Mouse (Mus musculus) retina, embryonic 14.5 days (tissue): ENCODE data around the gene Rrm2.

Experiments used
- DNase-seq: peaks from one replicate; pipeline ENCODE4 v3.0.0-alpha.2; 2015; ENCODE audit warnings: low spot score

The Rrm2 gene

DNA sequence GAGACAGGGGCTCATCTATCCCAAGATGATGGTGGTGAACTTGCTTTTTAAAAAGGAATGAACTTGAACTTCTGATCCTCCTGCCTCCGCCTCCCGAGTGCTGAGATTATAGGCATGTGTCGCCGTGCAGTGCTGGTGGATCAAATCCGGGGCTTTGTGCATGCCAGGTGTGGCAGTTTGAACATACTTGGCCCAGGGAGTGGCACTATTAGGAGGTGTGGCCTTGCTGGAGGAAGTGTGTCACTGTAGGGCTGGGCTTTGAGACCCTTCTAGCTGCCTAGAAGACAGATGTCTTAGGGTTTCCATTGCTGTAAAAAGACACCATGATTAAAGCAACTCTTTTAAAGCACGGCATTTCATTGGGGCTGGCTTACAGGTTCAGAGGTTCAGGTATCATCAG lies 42.5 kb downstream of the Rrm2 start:
- no peak for DNase-seq

DNA sequence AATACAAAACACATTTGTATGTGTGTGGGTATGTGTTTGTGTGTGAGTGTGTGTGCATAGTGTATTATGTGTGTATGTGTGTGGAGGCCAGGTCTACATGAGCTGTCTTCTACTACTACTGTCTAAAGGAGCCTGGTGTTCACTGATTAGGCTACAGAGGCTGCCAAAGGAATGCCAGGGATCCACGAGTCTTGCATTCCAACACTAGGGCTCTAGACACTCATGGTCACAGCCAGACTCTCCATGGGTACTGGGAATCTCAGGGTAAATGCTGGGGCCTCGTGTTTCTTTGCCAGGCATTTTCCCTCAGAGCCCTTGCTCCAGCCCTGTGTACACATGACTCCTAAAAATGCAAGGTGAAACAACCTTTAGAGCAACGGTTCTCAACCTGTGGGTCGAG lies 45.6 kb downstream of the Rrm2 start:
- no peak for DNase-seq

DNA sequence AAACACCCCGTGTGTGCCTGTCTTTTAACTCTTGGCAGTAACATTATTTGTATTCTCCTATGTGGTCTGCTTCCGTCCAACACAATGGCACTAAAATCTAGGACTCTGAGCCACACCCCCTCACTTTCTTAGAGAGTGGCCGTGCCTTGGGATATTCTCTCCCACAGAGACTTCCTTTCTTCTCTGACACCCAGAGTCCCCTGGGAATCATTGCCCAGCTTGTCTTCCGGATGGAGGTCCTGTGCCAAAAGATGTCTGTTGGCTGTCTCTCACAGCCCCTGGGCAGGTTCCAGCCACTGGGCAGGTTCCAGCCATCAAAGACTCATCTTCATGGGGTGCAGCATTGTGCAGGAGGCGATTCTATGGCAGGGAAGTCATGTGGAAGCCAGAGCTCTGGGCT lies 46.7 kb downstream of the Rrm2 start:
- DNase-seq: no peak

DNA sequence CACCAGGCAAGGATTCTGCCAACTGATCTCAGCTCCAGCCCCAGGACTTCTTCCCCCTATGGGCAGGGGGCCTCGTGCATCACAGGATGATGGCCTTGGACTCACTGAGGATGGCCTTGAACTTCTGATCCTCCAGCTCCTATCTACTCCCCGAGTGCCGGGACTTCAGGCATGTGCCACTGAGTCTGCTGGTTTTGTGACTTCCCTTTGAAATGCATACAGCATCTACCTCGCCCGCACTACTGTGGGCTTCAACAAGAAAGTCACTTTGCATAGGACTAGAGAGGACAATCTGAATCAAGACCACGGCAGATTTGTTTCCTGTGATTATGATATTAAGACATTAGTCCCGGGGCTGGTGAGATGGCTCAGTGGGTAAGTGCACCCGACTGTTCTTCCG lies 47.4 kb downstream of the Rrm2 start:
- no peak for DNase-seq

- no peak for DNase-seq
These were observed 49.3 kb downstream of the Rrm2 start for GRCm38 (mm10) chr12:24757387-24757786.

- DNase-seq: peak; percentile 9
These were observed 50.3 kb downstream of the Rrm2 start for GRCm38 (mm10) chr12:24758374-24758773.

- DNase-seq: no peak
These were observed 54.2 kb downstream of the Rrm2 start for GRCm38 (mm10) chr12:24762253-24762652.
